Mouse (Mus musculus): ENCODE results near the gene Fam92b. TPM values are rescaled to one million over a fixed set of nuclear protein-coding genes. Genes with fewer than 3 reads are reported as not detected.
A peak's percentile ranks its signal among the peaks of the same experiment; 100 is the strongest.

Fam92b gene
- polyA plus RNA-seq, 1 experiment, result not detected

DNA sequence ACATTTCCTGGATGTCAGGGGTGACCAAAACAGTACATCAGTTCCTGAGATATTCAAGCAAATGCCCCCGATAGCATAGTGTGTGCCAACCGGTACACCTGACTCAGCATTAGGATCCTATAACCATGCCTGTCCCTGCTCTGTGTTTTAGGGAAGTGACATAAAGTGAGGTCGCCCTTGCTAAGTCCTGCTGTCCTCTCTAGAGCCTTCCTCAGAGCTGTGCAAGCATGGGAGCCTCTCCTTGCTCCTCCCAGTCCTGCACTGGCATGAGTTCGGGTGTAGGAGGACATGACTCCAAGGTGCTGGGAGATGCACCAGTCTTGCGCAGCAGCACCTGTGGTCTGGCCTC lies 14.9 kb downstream of the Fam92b start:
- Histone ChIP-seq H3K27ac (ENCODE audit: insufficient read depth, low read depth, low read length) (no peak overlapping the region), H3K4me3 (ENCODE audit: insufficient read depth, low read length) (no peak overlapping the region), H3K4me1 (ENCODE audit: control insufficient read depth, insufficient read depth, low read length) (peaks cover 14% of the 10 kb centered on the region)
- no peak for TF ChIP-seq CTCF (IDR thresholded peaks at IDR 0.05; ENCODE audit: low read depth, low read length)
- TF ChIP-seq POLR2A (IDR thresholded peaks at IDR 0.05; ENCODE audit: borderline replicate concordance, low read depth, low read length), result no peak

DNA sequence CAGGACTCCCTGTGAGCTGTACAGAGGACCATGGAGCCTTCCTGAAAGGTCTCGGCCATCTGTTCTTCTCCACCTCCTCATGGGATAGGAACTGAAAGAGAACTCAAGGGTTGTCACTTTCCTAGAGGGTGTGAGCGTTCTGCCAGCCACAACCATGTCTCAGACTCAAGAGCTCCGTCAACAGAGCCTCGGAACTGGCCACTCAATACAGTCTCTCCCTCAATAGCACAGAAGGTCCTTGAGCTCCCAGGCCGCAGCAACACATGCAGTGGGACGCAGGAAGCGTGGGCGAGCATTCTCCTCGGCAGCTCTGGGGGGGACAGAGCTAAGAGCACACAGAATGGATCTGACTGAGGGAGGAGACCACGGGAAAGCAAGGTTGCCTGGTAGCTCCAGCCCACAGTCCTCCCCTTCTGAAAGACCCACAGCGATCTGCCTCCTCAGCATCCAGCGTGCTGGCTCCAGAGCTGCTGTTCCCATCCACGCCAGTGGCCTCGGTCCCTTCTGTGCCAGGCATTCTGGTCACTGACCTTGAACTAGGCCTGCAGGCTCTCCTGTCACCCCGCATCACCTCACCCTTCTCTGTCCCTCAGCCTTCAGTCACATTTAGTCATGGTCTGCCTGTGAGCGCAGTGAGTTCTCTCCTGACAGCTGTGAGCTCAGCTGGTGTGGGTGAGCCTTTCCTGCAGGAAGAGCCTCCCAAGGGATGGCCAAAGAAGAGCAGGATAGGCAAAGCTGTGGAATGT lies 15.4 kb downstream of the Fam92b start:
- Histone ChIP-seq H3K4me3 (ENCODE audit: insufficient read depth, low read length) (no peak overlapping the region), H3K4me1 (ENCODE audit: control insufficient read depth, insufficient read depth, low read length) (peaks cover 14% of the 10 kb centered on the region), H3K27ac (ENCODE audit: insufficient read depth, low read depth, low read length) (no peak overlapping the region)
- TF ChIP-seq CTCF (IDR thresholded peaks at IDR 0.05; ENCODE audit: low read depth, low read length) (no peak), POLR2A (IDR thresholded peaks at IDR 0.05; ENCODE audit: borderline replicate concordance, low read depth, low read length) (no peak)

DNA sequence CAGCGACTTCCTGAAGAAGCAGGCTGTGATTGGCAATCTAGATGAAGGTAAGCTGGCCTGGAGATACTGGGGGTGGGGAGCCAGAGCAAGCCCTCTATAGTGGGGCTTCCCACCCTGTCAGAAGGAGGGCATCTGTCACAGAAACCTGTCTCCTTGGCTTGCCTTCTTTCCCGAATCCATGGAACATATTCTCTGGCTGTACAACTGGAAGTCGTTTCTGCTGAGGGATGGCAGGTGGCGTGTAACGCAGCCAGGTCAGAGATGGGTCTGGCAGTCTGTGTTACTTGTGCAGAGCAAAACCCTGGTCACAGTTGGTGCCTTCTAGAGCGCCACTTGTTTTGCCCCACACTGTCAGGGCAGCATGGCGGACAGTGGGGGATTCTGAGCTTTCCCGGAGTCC lies 16.9 kb downstream of the Fam92b start:
- no peak overlapping the region for H3K27ac ChIP-seq (ENCODE audit: insufficient read depth, low read depth, low read length)
- peaks cover 23% of the 10 kb centered on the region for H3K4me1 ChIP-seq (ENCODE audit: control insufficient read depth, insufficient read depth, low read length)
- TF ChIP-seq POLR2A (IDR thresholded peaks at IDR 0.05; ENCODE audit: borderline replicate concordance, low read depth, low read length) (no peak), CTCF (IDR thresholded peaks at IDR 0.05; ENCODE audit: low read depth, low read length) (no peak)
- no peak overlapping the region for H3K4me3 ChIP-seq (ENCODE audit: insufficient read depth, low read length)

DNA sequence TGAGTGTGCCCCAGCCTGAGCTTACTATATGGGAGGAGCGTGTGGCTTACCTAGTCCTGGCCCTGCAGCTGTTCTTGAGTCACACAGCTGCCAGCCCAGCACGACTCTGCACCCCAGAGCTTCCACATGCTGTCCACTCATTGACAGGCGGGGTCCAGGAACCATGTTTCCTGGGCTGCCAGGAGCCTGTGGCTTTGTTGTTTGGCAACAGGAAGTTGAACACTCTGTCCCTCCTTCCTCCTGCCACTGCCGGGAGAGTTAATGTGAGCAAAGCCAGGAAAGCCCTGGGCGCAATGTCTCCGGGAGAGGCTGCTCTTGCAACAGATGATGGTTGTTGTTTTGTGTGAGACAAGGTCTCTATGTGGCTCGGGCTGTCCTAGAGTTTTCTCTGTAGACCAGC lies 24.6 kb downstream of the Fam92b start:
- Histone ChIP-seq H3K27ac (ENCODE audit: insufficient read depth, low read depth, low read length) (peak overlapping the region; percentile 57), H3K4me3 (ENCODE audit: insufficient read depth, low read length) (peak overlapping the region; percentile 4), H3K4me1 (ENCODE audit: control insufficient read depth, insufficient read depth, low read length) (peaks cover 31% of the 10 kb centered on the region)

DNA sequence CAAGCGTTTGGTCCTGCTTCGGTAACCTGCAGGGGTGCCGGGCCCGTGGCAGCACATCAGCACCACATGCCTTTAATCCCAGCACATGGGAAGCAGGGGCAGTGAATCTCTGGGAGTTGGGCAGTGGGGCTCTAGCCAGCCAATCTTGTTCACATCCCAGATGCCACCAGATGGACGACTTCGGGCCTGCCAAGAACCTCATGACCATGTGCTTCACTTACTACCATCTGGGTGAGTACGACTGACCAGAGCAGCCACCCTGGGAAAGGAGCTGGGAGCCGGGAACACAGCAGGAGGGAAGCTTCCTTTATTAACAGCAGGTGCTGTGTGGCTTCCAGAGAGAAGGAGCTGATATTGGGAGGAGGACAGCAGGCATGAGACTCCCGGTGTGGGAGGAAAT lies 26.1 kb downstream of the Fam92b start:
- no peak for TF ChIP-seq CTCF (IDR thresholded peaks at IDR 0.05; ENCODE audit: low read depth, low read length)
- no peak for TF ChIP-seq POLR2A (IDR thresholded peaks at IDR 0.05; ENCODE audit: borderline replicate concordance, low read depth, low read length)
- H3K4me1 ChIP-seq (ENCODE audit: control insufficient read depth, insufficient read depth, low read length), result peaks cover 26% of the 10 kb centered on the region
- H3K27ac ChIP-seq (ENCODE audit: insufficient read depth, low read depth, low read length), result no peak overlapping the region
- no peak overlapping the region for H3K4me3 ChIP-seq (ENCODE audit: insufficient read depth, low read length)

More for the DNA sequence above, 24.6 kb downstream of the Fam92b start:
- no peak for TF ChIP-seq POLR2A (IDR thresholded peaks at IDR 0.05; ENCODE audit: borderline replicate concordance, low read depth, low read length)

DNA sequence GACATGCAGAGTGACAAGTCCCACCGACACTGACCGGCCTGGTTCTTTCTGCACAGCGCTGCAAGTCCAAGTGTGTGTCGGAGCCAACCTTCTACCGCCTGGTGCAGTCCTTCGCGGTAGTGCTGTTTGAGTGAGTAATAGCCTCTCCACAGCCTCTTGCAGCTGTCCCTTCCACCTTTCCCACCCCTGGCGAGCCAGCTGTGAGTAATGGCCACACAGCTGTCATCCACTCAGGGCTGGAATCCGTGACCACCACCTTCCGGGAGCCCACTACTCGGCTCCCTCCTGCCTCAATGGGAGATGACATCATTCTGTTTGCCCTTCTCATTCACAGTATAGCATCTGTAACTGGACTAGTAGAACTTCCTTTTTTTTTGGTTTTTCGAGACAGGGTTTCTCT lies 27.2 kb downstream of the Fam92b start:
- H3K4me1 ChIP-seq (ENCODE audit: control insufficient read depth, insufficient read depth, low read length), result peaks cover 21% of the 10 kb centered on the region

DNA sequence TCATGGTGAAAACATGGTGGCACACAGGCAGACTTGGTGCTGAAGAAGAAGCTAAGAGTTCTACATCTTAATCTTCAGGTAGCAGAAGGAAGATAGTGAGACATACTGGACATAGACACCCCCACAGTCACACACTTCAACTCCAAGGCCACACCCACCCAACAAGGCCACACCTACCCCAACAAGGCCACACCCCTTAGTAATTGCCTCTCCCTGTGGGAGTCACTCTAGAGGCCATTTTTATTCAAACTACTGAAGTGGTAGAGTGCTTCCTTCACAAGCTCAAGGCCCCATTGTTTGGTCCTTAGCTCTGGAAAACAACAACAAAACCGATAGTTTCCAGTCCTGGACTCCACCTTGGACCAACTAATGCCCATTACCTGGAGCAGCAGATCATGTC lies 31.2 kb downstream of the Fam92b start:
- Histone ChIP-seq H3K27ac (ENCODE audit: insufficient read depth, low read depth, low read length) (no peak overlapping the region), H3K4me3 (ENCODE audit: insufficient read depth, low read length) (no peak overlapping the region), H3K4me1 (ENCODE audit: control insufficient read depth, insufficient read depth, low read length) (peaks cover 3% of the 10 kb centered on the region)
- TF ChIP-seq CTCF (IDR thresholded peaks at IDR 0.05; ENCODE audit: low read depth, low read length) (no peak), POLR2A (IDR thresholded peaks at IDR 0.05; ENCODE audit: borderline replicate concordance, low read depth, low read length) (no peak)

More for the DNA sequence above, 27.2 kb downstream of the Fam92b start:
- no peak for TF ChIP-seq POLR2A (IDR thresholded peaks at IDR 0.05; ENCODE audit: borderline replicate concordance, low read depth, low read length)
- no peak for TF ChIP-seq CTCF (IDR thresholded peaks at IDR 0.05; ENCODE audit: low read depth, low read length)
- H3K27ac ChIP-seq (ENCODE audit: insufficient read depth, low read depth, low read length), result no peak overlapping the region
- H3K4me3 ChIP-seq (ENCODE audit: insufficient read depth, low read length), result no peak overlapping the region

DNA sequence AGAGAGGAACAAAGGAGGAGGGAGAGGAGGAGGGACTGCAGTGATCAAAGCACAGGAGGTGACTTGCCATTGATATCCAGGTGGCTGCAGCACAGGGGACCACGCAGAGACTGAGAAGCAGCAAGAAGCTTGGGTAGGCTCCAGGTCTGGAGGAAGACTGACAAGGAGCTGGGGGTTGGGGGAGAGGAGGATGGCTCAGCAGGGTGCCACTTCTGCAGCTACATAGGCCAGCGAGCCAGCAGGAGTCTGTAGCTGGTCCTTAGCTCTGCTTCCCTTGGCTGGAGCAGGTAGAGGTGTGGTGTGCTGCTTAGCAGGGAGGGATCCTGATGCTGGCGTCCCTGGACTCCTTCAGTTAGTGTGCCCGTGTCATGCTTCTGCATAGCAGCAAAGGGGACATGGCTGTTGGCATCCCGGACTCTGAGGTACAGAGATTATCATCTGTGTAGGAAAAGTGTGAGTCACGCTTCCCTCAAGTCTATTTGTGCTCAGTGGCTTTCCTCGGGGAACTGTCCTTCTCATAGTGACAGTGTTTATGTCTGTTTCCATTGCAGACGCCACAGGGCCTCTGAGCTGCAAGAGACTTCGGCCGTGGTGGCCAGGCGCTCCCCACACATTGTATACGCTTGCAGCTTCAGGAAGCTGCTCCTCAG lies 32.5 kb downstream of the Fam92b start:
- TF ChIP-seq CTCF (IDR thresholded peaks at IDR 0.05; ENCODE audit: low read depth, low read length), result no peak
- no peak for TF ChIP-seq POLR2A (IDR thresholded peaks at IDR 0.05; ENCODE audit: borderline replicate concordance, low read depth, low read length)
- Histone ChIP-seq H3K27ac (ENCODE audit: insufficient read depth, low read depth, low read length) (no peak overlapping the region), H3K4me1 (ENCODE audit: control insufficient read depth, insufficient read depth, low read length) (no peaks in the 10 kb centered on the region; the same call in 1 of the 2 replicates), H3K4me3 (ENCODE audit: insufficient read depth, low read length) (no peak overlapping the region)

DNA sequence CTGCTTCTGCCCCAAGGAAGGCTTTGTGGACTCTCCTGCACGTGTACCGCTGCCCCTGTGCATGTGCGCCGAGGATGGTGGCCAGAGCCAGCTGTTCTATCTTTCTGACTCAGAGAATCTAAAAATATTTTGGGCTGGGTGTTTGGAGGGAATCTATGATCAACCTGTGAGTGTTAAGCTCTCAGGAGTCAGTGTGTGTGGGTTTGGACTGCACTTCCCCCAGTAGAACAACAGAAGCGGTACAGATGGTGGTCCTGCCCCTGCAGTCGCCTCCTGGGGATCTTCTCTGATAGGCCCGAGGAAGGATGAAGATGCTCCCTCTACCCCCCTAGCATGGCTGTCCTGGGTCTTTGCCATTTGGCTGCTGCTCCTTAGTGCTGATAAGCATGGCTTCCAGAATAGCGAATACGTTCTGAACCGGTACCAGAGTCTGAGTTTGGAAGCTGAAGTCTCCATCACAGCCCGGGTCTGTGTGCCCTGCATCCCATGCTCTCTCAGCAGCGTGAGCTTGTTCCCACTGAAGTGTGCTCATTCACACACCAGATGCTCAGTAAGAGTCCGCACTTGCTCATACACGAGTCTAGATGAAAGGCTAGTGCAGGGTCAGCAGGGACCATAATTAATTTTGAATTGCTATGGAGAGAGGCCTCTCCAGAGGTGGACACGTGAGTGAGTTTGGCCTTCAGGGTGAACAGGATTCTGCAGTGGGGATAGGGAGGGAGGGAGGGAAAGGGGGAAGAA lies 33.2 kb downstream of the Fam92b start:
- Histone ChIP-seq H3K4me1 (ENCODE audit: control insufficient read depth, insufficient read depth, low read length) (peaks cover 3% of the 10 kb centered on the region; the same call in 1 of the 2 replicates), H3K4me3 (ENCODE audit: insufficient read depth, low read length) (no peak overlapping the region), H3K27ac (ENCODE audit: insufficient read depth, low read depth, low read length) (no peak overlapping the region)
- TF ChIP-seq CTCF (IDR thresholded peaks at IDR 0.05; ENCODE audit: low read depth, low read length) (no peak), POLR2A (IDR thresholded peaks at IDR 0.05; ENCODE audit: borderline replicate concordance, low read depth, low read length) (no peak)

DNA sequence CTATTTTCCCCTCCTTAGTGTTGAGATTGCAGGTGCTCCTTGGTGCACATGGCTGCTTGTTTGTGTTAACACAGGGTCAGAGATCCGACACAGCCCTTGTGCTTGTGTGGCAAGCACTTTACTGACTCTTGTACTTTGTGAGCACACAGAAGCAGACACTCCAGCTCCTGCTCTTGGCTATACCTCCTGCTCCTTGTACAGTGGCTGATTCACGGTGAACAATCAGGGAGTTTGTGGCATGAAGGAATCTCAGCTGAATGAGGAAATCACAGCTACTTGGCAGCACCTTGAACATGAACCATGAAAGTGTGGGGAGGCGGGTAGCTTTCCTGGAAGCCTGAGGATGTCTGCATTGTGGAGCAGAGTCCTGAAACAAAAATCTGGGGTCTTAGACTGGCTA lies 36.5 kb downstream of the Fam92b start:
- Histone ChIP-seq H3K4me1 (ENCODE audit: control insufficient read depth, insufficient read depth, low read length) (peaks cover 13% of the 10 kb centered on the region), H3K27ac (ENCODE audit: insufficient read depth, low read depth, low read length) (no peak overlapping the region), H3K4me3 (ENCODE audit: insufficient read depth, low read length) (no peak overlapping the region)
- no peak for TF ChIP-seq CTCF (IDR thresholded peaks at IDR 0.05; ENCODE audit: low read depth, low read length)
- no peak for TF ChIP-seq POLR2A (IDR thresholded peaks at IDR 0.05; ENCODE audit: borderline replicate concordance, low read depth, low read length)
